Mouse (Mus musculus): Measurements from ENCODE around the gene Tcn2. TPM values are rescaled to one million over a fixed set of nuclear protein-coding genes. Genes with fewer than 3 reads are reported as not detected.

Tcn2 gene
- polyA plus RNA-seq, 1 experiment: 16.4 TPM

- Histone ChIP-seq H3K79me2 (ENCODE audit: control insufficient read depth, insufficient read depth) (no peaks in the 10 kb centered on the region), H3ac (ENCODE audit: control insufficient read depth, insufficient read length) (no peak overlapping the region), H3K4me2 (ENCODE audit: low read depth) (no peak overlapping the region), H3K4me3 (no peak overlapping the region), H3K36me3 (ENCODE audit: control insufficient read depth, insufficient read depth) (no peaks in the 10 kb centered on the region), H3K27me3 (ENCODE audit: control insufficient read depth, insufficient read depth, insufficient read length) (peaks cover 13% of the 10 kb centered on the region)
- TF ChIP-seq CEBPB (IDR thresholded peaks at IDR 0.05; ENCODE audit: insufficient read depth, poor library complexity, severe bottlenecking): no peak
- no peak for TF ChIP-seq E2F4 (IDR thresholded peaks at IDR 0.05; ENCODE audit: insufficient read depth)
- TF ChIP-seq REST (IDR thresholded peaks at IDR 0.05; ENCODE audit: insufficient read depth, insufficient read length): no peak
- no peak for TF ChIP-seq TCF12 (IDR thresholded peaks at IDR 0.05; ENCODE audit: insufficient read depth, poor library complexity, severe bottlenecking)
- no peak for TF ChIP-seq POLR2AphosphoS2 (IDR thresholded peaks at IDR 0.05; ENCODE audit: insufficient read length, low read depth)
- no peak for TF ChIP-seq MYOD1 (IDR thresholded peaks at IDR 0.05; ENCODE audit: control insufficient read depth in 1 of 3, insufficient read length in 2 of 3, low read depth in 2 of 3)
- no peak for TF ChIP-seq MAX (IDR thresholded peaks at IDR 0.05; ENCODE audit: low read depth)
- TF ChIP-seq POLR2A (IDR thresholded peaks at IDR 0.05; ENCODE audit: insufficient read length, low read depth): no peak
- TF ChIP-seq USF1 (IDR thresholded peaks at IDR 0.05; ENCODE audit: low read depth): no peak
- TF ChIP-seq TCF3 (IDR thresholded peaks at IDR 0.05; ENCODE audit: insufficient read length, low read depth): no peak
Measured at GRCm38 (mm10) chr11:3946386-3946785, 14.4 kb upstream of the Tcn2 start.

GRCm38 (mm10) chr11:3941371-3941770 lies 9.4 kb upstream of the Tcn2 start:
- H3K4me2 ChIP-seq (ENCODE audit: low read depth): no peak overlapping the region
- no peak overlapping the region for H3ac ChIP-seq (ENCODE audit: control insufficient read depth, insufficient read length)
- peaks cover 44% of the 10 kb centered on the region for H3K27me3 ChIP-seq (ENCODE audit: control insufficient read depth, insufficient read depth, insufficient read length)
- TF ChIP-seq E2F4 (IDR thresholded peaks at IDR 0.05; ENCODE audit: insufficient read depth) (no peak), MAX (IDR thresholded peaks at IDR 0.05; ENCODE audit: low read depth) (no peak), USF1 (IDR thresholded peaks at IDR 0.05; ENCODE audit: low read depth) (no peak), SRF (IDR thresholded peaks at IDR 0.05; ENCODE audit: control insufficient read depth, insufficient read length, low read depth) (no peak), TCF12 (IDR thresholded peaks at IDR 0.05; ENCODE audit: insufficient read depth, poor library complexity, severe bottlenecking) (no peak), MYOD1 (IDR thresholded peaks at IDR 0.05; ENCODE audit: control insufficient read depth in 1 of 3, insufficient read length in 2 of 3, low read depth in 2 of 3) (no peak), CEBPB (IDR thresholded peaks at IDR 0.05; ENCODE audit: insufficient read depth, poor library complexity, severe bottlenecking) (no peak), MYOG (IDR thresholded peaks at IDR 0.05; ENCODE audit: control insufficient read depth in 1 of 3, insufficient read depth in 1 of 3, insufficient read length in 2 of 3, low read depth in 2 of 3) (no peak), TCF3 (IDR thresholded peaks at IDR 0.05; ENCODE audit: insufficient read length, low read depth) (no peak), POLR2AphosphoS2 (IDR thresholded peaks at IDR 0.05; ENCODE audit: insufficient read length, low read depth) (no peak), POLR2A (IDR thresholded peaks at IDR 0.05; ENCODE audit: insufficient read length, low read depth) (no peak), REST (IDR thresholded peaks at IDR 0.05; ENCODE audit: insufficient read depth, insufficient read length) (no peak)
- no peaks in the 10 kb centered on the region for H3K79me2 ChIP-seq (ENCODE audit: control insufficient read depth, insufficient read depth)
- no peaks in the 10 kb centered on the region for H3K36me3 ChIP-seq (ENCODE audit: control insufficient read depth, insufficient read depth)
- no peak overlapping the region for H3K4me3 ChIP-seq

- no peak overlapping the region for H3ac ChIP-seq (ENCODE audit: control insufficient read depth, insufficient read length)
- no peaks in the 10 kb centered on the region for H3K36me3 ChIP-seq (ENCODE audit: control insufficient read depth, insufficient read depth)
- no peak overlapping the region for H3K4me2 ChIP-seq (ENCODE audit: low read depth)
- TF ChIP-seq USF1 (IDR thresholded peaks at IDR 0.05; ENCODE audit: low read depth) (no peak), MYOD1 (IDR thresholded peaks at IDR 0.05; ENCODE audit: control insufficient read depth in 1 of 3, insufficient read length in 2 of 3, low read depth in 2 of 3) (no peak), REST (IDR thresholded peaks at IDR 0.05; ENCODE audit: insufficient read depth, insufficient read length) (no peak), POLR2AphosphoS2 (IDR thresholded peaks at IDR 0.05; ENCODE audit: insufficient read length, low read depth) (no peak), TCF12 (IDR thresholded peaks at IDR 0.05; ENCODE audit: insufficient read depth, poor library complexity, severe bottlenecking) (no peak), E2F4 (IDR thresholded peaks at IDR 0.05; ENCODE audit: insufficient read depth) (no peak), SRF (IDR thresholded peaks at IDR 0.05; ENCODE audit: control insufficient read depth, insufficient read length, low read depth) (no peak), MAX (IDR thresholded peaks at IDR 0.05; ENCODE audit: low read depth) (no peak), CEBPB (IDR thresholded peaks at IDR 0.05; ENCODE audit: insufficient read depth, poor library complexity, severe bottlenecking) (no peak), MYOG (IDR thresholded peaks at IDR 0.05; ENCODE audit: control insufficient read depth in 1 of 3, insufficient read depth in 1 of 3, insufficient read length in 2 of 3, low read depth in 2 of 3) (no peak), TCF3 (IDR thresholded peaks at IDR 0.05; ENCODE audit: insufficient read length, low read depth) (no peak), POLR2A (IDR thresholded peaks at IDR 0.05; ENCODE audit: insufficient read length, low read depth) (no peak)
- no peaks in the 10 kb centered on the region for H3K79me2 ChIP-seq (ENCODE audit: control insufficient read depth, insufficient read depth)
- H3K27me3 ChIP-seq (ENCODE audit: control insufficient read depth, insufficient read depth, insufficient read length): peaks cover 59% of the 10 kb centered on the region
- H3K4me3 ChIP-seq: no peak overlapping the region
Measured at GRCm38 (mm10) chr11:3937321-3937874, 5.4 kb upstream of the Tcn2 start.

- no peak overlapping the region for H3K4me3 ChIP-seq
- peaks cover 55% of the 10 kb centered on the region for H3K27me3 ChIP-seq (ENCODE audit: control insufficient read depth, insufficient read depth, insufficient read length)
- H3K79me2 ChIP-seq (ENCODE audit: control insufficient read depth, insufficient read depth): no peaks in the 10 kb centered on the region
- no peak for TF ChIP-seq TCF3 (IDR thresholded peaks at IDR 0.05; ENCODE audit: insufficient read length, low read depth)
- no peak for TF ChIP-seq SRF (IDR thresholded peaks at IDR 0.05; ENCODE audit: control insufficient read depth, insufficient read length, low read depth)
- no peak for TF ChIP-seq TCF12 (IDR thresholded peaks at IDR 0.05; ENCODE audit: insufficient read depth, poor library complexity, severe bottlenecking)
- no peak for TF ChIP-seq POLR2A (IDR thresholded peaks at IDR 0.05; ENCODE audit: insufficient read length, low read depth)
- TF ChIP-seq MYOG (IDR thresholded peaks at IDR 0.05; ENCODE audit: control insufficient read depth in 1 of 3, insufficient read depth in 1 of 3, insufficient read length in 2 of 3, low read depth in 2 of 3): no peak
- no peak for TF ChIP-seq USF1 (IDR thresholded peaks at IDR 0.05; ENCODE audit: low read depth)
- TF ChIP-seq POLR2AphosphoS2 (IDR thresholded peaks at IDR 0.05; ENCODE audit: insufficient read length, low read depth): no peak
- no peak for TF ChIP-seq MYOD1 (IDR thresholded peaks at IDR 0.05; ENCODE audit: control insufficient read depth in 1 of 3, insufficient read length in 2 of 3, low read depth in 2 of 3)
- no peak for TF ChIP-seq REST (IDR thresholded peaks at IDR 0.05; ENCODE audit: insufficient read depth, insufficient read length)
- TF ChIP-seq CEBPB (IDR thresholded peaks at IDR 0.05; ENCODE audit: insufficient read depth, poor library complexity, severe bottlenecking): no peak
- no peak for TF ChIP-seq MAX (IDR thresholded peaks at IDR 0.05; ENCODE audit: low read depth)
- H3K4me2 ChIP-seq (ENCODE audit: low read depth): no peak overlapping the region
- H3K36me3 ChIP-seq (ENCODE audit: control insufficient read depth, insufficient read depth): no peaks in the 10 kb centered on the region
- H3ac ChIP-seq (ENCODE audit: control insufficient read depth, insufficient read length): no peak overlapping the region
Measured at GRCm38 (mm10) chr11:3936318-3936717, 4.4 kb upstream of the Tcn2 start.
